Mouse (Mus musculus) adrenal gland, adult 18-20 months (tissue): Measurements from ENCODE around the gene Ppp1cc. TPM values are rescaled to one million over a fixed set of nuclear protein-coding genes. Genes with fewer than 3 reads are reported as not detected.
"Not testable (repeated sequence)": the region's sequence is repeated elsewhere in the genome, so short reads cannot be mapped to it uniquely, and the experiment has no call there.

ENCODE experiments used
- DNase-seq, 2 experiments: peaks; one replicate each; pipeline ENCODE4 v3.0.0; 2021 to 2022; ENCODE audit warnings: low spot score in 2 of 2
- total RNA-seq, 2 experiments: library from RNA; stranded (reverse); gene quantifications; 1 replicate in 1 of 2; 2 replicates in 1 of 2; pipeline ENCODE4 v1.2.3; 2021

Gene Ppp1cc
- total RNA-seq, 2 experiments from 2014 or later = 142 to 147 TPM

DNA sequence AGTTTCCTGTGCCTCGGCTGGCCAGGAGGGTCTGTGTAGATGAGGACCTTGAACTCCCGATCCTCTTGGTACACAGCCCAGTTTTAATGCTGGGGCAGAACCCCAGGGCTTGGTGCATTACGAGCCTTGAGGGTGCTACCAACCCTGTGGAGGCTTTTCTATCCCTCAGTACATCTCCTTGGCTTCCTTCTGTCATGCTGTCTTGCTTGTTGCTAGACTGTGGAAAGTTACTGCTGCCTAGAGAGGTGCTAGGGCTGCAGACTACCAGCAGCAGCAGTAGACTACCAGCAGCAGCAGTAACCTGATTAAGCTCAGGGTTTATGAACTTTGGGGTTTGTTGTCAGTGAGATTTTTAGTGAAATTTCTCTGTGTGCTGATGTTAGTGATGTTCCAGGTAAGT, 5.9 kb downstream of the Ppp1cc start:
- DNase-seq = no peak

DNA sequence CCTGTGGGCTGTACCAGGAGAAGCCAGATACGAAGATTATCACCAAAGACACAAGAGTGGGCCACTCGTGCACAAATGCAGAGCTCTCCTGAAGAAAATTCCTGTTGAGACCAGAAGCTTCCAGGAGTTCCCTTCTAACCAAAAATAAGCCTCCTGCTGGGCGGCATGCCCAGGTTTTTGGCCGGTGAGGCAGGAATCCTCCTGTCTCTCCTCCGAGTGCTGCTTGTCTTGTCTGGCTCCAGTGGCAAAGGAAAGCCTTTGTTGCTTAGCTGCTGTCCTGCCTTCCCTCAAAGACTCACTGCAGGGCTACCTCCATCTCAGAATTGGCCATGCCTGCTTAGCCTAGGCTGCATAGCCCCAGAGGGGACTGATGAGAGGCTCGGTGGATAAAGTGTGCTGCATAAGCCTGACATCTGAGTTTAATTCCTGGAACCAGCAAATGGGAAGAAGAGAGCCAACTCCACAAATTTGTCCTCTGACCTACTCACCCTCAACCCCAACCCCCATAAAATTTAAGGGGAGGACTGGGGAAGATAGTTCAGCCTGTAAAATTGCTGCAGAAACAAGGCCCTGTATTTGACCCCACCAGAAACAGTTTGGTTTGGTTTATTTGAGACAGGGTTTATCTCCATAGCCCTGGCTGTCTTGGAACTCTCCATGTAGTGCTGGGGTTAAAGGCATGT, 7.3 kb downstream of the Ppp1cc start:
- DNase-seq = no peak

DNA sequence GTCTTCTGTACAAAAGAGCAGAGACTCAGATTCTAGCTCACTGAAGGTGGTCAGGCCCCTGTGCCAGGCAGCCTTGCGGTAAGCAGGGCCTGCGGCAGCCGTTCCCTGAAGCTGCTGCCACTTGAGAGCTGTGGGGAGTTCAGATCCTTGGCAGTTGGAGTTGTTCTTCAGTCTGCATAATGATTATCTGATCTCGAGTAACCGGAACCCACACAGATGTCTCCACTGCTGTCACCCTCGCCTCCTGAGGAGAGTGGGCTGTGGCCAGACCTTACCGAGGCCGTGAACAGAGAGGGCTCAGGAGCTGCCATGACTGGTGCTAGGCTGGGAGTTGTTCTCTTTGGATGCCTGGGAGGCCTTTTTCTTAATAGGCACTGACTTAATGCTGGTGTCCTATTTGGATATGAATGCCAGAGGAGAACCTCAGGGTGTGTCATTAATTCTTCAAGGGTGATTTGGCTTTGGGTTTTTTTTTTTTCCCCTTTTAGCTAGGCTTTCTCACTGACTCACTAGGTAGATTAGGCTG, 8.6 kb downstream of the Ppp1cc start:
- no peak for DNase-seq

DNA sequence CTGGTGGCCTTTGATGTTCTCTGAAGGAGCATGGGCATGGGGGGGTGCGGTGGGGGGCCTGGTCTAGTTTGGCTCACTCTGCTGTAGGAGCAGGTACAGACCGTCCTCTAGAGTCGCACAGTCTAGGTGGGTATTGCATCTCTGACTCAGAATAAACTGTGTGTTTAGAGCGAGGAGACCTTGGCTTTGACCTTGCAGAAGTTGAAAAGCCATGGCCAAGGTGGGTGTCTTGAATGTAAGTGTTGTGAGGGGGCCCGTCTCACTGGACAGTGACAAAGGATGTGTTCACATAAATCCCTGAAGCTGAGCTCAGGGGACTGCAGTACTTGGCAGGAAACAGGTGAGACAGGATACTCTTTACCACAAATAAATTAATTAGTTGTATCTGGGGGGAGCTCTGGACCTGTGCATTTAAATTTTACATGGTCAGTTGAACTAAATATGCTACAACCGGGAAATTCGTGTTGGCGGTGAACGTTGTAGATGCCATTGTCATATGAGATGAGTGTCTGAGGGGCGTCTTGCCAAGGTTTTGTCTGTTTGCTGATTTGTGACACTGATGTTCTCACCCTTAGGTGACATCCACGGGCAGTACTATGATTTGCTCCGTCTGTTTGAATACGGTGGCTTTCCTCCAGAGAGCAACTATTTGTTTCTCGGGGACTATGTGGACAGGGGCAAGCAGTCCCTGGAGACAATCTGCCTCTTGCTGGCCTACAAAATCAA, 10.4 kb downstream of the Ppp1cc start:
- no peak for DNase-seq

DNA sequence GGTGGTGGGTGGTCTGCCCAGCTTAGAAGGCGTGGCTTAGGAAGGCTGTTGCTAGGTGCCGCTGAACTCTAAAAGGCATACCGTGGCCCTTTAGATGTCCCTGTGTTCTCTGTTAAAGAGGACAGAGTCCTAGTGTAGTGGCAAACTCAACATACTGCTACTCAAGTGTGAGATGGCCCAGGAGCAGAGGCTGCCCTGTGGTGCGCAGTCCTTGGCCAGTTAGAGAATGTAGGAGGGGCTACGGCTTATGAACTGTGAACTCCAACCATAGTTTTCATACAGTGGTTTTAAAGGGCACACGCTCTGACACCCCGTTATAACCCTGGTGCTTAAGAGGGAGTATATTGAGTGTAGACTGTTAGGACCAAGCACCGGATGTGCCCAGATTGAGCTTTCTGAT, 13.0 kb downstream of the Ppp1cc start:
- DNase-seq = no peak

DNA sequence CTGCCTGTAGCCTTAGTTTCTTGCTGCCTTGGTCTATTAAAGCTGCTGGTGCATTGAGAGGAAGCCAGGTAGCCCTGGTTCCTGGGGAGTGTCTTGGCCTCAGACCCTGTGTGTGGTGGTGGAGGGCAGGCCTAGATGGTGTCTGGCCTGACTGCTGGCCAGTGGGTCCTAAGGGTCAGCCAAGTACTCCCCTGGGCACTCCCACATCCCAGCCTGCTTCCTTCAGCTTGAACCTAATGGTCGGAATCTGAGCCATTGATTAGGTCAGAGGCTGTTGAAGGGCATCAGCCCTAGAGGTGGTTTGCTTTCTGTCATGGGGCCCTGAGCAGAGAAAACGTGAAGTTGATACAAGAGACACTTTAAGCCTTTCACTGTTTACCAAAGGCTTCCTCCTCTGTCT, 17.3 kb downstream of the Ppp1cc start:
- DNase-seq = no peak

DNA sequence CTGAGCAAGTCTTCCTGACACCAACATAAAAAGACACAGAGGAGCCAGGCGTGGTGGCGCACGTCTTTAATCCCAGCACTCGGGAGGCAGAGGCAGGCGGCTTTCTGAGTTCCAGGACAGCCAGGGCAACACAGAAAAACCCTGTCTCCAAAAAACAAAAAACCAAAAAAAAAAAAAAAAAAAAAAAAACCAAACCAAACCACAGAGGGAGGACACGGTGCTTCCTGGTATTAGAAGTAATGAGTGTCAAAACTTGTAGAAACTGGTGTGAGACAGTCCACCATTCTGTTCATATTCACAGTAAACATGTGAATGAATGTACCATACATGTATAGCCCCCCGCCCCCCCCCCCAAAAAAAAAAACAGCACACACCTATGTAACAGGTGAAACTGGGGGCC, 17.9 kb downstream of the Ppp1cc start:
- no peak for DNase-seq

DNA sequence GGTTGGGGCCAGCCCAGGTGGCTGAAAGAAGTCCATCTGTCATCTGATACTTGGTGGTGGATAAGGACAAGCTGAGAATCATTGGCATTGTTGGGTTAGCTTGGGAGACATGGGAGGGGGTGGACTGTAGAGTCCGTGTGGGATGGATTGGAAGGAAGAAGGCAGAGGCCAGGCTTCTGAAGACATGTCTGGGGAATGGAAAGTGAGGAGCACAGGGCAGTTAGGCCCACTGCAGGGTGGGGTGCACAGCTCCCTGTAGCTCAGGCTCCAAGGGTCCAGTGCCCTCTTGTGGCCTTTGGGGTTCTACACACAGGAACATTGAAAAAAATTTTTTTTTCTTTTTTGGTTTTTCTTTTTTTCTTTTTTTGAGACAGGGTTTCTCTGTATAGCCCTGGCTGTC, 18.3 kb downstream of the Ppp1cc start:
- DNase-seq = peak in 1 of 2 experiments; percentile 32

DNA sequence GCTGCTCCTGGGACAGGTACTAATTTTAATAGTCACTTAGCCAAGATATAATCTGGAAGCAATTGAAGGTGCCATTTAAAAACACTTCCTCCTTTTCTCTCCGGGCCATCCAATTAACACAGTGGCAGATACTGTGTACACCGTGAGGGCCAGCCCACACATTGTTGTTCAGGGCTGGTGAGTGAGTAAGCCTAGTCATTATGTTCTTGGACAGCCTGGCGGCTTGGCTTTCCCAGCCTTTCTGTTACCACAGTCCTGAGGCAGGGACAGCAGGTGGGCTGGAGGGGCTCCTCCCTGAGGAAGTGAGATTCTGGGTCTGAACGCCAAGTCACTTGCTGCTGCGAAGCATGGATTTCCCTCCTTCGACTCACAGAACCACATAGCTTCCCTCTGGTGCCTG, 21.6 kb downstream of the Ppp1cc start:
- DNase-seq = no peak

DNA sequence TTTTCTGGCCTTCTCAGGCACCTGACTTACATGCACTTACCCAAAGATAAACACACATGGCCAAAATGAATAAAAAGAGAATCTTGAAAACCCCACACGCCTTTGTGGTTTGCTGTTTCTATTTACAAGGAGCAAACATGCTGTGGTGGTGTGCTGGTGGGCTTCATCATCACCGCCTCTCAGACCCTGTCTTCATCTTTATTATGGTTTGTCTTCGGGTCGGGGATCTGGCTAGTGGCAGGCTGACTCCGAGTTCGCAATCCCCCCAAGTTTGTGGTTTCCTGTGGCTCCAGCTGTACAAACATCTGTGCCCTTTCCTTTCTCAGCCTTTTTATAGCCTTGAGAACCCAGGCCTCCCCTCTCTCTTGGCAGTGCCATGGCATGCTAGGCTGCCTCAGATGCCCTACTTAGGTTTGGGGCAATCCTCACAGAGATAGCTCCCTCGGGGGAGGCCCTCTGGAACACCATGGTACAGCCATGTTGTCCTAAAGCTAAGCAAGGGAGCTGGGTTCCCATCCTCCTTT, 26.3 kb downstream of the Ppp1cc start:
- no peak for DNase-seq

DNA sequence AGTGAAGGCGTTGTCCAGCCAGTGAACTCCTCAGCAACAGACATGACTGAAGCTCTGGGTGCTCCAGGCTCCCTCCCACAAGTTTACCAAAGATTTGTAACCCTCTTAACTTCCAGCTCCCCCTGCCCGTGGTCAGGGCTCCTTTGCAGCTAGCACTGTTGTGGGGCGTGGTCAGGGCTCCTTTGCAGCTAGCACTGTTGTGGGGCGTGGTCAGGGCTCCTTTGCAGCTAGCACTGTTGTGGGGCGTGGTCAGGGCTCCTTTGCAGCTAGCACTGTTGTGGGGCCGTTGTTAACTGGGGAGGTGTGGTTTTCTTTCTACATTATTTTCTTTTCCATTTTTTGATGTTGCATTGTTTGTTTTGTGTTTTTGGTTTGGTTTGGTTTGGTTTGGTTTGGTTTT, 26.8 kb downstream of the Ppp1cc start:
- not testable (repeated sequence) for DNase-seq

DNA sequence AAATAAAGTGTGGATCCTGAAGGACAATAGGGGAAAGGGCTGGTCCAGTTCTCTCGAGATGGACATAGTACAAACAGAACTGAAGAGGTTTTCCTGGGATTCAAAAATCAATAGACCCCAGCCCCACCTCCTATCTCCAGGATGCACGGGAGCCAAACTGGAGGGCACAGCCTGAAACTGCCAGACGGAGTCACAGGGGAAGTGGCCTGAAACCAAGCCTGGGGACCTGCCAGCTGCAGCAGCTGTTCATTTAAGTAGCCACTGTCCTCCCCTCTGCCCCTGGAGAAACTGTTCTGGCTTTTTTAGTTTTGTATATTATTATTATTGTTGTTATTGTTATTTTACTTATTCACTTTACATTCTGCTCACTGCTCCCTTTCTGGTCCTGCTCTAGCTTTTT, 31.0 kb downstream of the Ppp1cc start:
- DNase-seq = no peak

DNA sequence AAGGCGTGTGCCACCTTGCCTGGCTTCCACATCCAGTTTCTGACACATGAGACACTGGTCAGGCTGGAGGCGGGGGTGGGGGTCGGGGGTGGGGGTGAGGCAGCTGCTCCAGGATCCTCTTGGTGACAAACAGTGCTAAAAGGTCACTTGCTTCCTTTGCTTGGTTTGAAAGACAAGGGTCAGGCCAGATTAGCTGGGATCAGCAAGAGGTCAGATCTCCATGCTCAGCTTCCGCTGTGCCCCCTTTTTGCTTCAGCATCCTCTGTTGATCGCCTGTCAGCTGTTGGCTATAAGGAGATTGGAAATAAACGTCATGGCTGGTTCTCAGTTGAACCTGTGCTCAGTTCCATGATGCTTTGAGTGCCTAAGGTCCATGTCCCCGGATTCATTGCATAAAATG, 32.4 kb downstream of the Ppp1cc start:
- DNase-seq = no peak

DNA sequence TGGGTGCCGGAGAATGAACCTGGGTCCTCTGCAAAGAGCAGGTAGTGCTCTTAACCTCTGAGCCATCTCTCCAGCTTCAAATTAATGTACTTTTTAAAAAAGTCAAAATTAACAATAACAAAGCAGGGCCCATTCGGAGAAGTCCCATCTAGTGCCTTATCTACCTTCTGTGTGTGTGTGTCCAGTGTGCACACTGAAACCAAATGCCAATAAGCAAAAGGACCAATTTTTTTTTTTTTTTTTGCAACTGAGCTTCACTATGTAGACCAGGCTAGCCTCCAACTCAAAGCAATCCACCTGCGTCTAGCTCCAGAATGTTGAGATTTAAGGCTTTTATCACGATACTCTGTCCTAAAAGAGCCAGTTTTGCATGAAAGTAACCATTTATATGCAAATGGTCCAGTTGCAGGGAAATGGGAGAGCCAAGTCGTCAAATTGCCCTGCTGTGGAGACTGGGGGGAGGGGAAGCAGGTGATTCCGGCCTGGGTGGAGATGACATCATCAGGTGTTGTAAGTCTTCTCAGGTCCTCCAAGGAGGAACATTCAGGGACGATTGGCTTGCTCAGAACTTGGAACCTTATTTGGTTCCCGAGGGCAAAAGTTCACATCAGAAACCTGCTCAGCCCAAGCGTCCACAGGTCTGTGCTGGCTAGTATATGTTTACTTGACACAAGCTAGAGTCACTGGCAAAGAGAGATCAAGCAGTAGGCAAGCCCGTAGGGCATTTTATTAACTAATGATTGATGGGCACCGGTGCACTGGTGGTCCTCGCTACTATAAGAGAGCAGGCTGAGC, 33.4 kb downstream of the Ppp1cc start:
- DNase-seq = no peak

DNA sequence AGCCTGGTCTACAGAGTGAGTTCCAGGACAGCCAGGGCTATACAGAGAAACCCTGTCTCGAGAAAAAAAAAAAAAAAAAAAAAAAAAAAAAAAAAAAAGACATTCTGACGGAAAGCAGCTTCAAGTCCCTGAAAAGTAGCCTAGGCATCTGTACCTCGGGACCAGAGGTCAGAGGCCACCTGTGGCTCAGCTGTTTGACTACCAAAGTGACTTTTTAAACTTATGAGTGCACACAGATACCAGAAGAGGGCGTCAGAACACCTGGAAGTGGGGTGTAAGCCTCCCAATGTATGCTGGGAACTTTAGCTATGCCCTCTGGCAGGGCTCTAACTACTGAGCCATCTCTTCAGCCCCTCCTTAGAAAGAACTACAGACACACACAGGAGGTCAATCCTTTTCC, 34.3 kb downstream of the Ppp1cc start:
- no peak for DNase-seq

DNA sequence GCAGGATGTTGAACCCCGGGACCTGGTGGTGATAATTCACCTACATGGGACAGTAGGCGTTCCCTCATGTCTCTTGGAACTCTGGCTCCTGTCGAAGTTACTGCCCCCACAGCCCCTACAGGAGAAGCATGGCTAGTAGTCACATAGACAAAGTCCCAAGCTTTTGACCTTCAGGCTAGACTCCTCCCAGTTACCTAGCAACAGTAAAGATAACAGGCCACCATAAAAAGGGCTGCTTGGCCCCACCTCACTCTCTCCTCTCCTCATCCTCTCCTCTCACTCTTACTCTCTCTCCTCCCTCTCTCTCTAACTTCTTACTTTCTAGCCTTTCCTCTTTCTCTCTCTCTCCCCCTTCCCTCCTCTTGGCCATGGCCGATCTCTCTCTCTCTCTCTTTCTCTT, 42.8 kb downstream of the Ppp1cc start:
- DNase-seq = no peak

DNA sequence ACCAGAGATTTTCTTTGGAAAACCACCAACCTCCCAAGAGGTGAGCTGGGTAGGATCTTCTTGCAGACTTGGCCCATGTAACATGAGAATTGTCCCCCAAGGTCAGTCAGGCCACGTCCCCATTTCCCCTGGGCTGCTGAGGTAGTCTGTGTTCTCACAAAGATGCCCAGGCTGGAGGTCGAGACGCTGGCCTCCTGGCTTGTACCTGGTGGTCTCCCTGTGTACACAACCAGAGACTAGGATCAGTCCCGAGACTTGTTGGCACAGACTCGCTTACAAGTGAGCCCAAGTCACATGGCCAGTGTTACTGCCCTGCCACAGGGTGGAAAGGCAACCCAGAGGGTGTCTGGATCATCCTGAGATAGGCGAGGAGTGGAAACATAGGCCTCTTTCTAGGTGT, 43.8 kb downstream of the Ppp1cc start:
- no peak for DNase-seq

DNA sequence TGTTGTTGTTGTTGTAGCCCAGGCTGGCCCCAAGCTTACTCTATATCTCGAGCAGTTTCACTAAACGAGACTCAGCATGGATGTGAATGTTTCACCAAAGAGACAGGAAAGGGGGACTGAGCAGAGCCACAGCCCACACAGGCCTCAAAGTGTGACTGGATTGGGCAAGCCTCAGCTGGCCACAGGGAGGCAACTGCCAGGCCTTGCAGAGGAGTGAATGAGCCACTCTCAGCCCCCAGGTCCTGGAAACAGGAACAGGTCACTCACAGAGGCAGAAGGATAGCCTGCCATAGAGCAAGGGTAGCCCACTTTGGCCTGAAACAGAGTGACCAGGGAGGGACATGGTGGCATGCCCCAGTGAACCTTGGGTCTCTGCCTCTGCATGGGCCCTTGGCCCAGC, 46.1 kb downstream of the Ppp1cc start:
- no peak for DNase-seq

DNA sequence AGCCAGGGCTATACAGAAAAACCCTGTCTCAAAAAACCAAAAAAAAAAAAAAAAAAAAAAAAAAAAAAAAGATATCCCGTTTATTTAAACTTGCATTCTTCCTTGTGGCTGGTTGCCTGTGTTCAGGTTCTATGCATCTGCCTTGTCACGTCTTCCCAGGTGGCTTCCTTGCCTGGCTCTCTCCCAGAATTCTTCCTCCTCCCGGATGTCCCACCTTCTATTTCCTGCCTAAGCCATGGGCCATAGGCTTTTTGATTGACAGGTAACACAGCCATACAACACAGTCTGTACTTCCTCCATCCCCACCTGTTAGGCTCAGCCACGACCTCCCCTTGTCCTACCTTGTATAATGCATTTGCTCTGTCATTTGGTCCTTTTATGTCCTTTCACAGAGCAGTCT, 48.4 kb downstream of the Ppp1cc start, which contains the start of gene Hvcn1:
Gene Hvcn1, plus strand, starts transcription at position 330 of the 400 bp plus-strand sequence.
- DNase-seq = no peak

DNA sequence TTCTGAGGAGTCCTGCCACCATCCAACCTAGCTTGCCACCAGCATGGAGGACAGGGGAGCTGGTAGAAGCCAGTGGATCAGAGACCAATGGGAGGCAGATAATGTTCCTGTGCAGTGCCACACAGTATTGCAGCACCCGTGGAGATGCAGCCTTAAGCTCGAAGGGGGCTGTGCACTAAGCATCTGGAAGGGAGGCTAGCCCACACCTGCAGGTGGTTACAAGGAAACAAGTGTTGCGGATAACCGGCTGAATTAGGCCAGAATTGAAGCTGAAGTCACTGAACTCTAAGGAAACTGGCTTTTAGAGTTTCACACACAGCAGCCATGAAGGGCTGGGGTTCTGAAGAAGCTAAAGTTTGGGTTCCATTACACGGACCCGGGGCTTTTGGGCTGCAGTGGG, 50.8 kb downstream of the Ppp1cc start:
- no peak for DNase-seq

DNA sequence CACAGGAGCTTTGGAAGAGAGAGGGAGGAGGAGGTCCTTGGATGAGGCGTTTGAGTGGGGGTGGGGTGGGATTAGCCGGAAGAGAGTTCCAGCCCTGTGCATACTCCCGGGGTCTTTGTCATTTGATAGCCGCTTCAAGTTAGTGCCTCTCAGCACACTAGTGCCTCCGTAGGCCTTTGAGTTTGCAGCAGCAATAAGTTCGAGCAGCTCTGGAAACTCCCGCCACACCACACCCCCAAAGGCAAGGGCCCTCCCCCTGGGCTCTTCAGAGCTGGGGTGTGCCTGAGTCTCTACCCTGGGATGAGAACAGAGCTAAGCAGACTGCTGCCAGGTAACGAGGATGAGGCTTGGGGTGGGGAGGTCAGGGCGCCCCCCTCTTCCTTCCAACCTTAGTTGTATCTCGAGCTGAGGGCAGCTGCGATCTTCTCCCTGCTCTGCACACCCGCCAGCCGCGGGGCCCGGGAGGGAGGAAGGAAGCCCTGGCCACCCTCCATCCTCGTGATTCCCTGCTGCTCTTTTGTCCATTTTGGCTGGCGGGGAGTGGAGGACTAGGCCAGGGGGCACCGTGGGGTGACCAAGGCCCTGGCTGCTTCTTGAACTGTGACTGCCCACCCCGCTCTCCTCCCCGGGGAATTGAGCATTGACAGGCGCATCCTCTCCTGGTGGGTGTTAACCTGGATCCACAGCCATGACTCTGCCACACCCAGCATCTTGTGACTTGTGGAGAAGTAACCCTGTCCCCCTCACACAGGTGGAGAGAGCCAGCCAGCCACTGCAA, 51.7 kb downstream of the Ppp1cc start:
- DNase-seq = peak in 1 of 2 experiments; percentile 38
